Mouse (Mus musculus): Measurements from ENCODE around the gene Agap1. TPM values are rescaled to one million over a fixed set of nuclear protein-coding genes. Genes with fewer than 3 reads are reported as not detected.

Agap1 gene
- total RNA-seq, 2 experiments from 2014 or later = 224 to 253 TPM

GRCm38 (mm10) chr1:89457126-89458031, 2.8 kb downstream of the Agap1 start:
- no peak for DNase-seq (ENCODE audit: low spot score in 2 of 2)

DNA sequence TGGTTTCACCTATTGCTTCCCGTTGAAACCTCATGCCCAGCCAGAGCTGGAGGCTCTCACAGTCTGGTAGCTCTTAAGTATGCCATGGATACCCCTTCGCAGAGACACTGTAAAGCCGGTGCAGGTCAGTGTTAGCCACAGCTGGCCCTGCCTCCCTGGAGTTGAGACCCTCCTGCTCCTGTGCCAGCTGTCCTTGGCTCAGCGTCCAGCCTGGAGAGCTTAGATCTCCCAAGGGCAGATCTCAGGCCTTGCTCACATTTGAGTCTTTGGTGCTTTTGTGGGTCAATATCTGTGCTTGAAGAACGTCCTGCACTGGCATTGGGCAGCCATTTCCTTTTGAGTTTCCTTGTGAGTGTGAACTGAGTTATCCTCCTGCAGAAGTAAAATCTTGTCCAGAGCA, 7.3 kb downstream of the Agap1 start:
- DNase-seq (ENCODE audit: low spot score in 2 of 2) = no peak

- no peak for DNase-seq (ENCODE audit: low spot score in 2 of 2)
Measured at GRCm38 (mm10) chr1:89463138-89463537, 8.5 kb downstream of the Agap1 start.

- peak in 1 of 2 experiments; percentile 38 for DNase-seq (ENCODE audit: low spot score in 2 of 2)
Measured at GRCm38 (mm10) chr1:89465417-89466002, 10.9 kb downstream of the Agap1 start.

- DNase-seq (ENCODE audit: low spot score in 2 of 2) = no peak
Measured at GRCm38 (mm10) chr1:89467321-89468069, 12.9 kb downstream of the Agap1 start.

DNA sequence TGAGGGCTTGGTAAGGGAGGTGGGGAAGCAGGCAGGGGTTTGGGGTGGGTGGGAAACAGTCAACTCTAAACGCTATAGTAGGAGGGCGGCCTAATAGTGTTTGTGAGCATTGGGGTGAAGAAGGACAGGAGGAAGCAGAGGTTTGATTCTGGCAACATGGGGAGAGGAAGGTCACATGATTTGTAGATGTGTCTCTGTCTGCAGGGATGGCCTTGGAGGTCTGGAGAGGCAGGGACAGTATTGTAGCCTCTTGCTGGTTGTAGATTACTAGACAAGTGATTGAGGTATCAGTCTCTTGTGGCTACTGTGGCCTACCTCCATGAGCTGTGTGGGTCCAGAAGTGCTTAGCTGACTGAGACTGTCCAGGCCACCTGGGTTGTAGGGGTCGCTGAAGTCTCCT, 13.5 kb downstream of the Agap1 start:
- DNase-seq (ENCODE audit: low spot score in 2 of 2) = no peak

GRCm38 (mm10) chr1:89471430-89471829, 16.8 kb downstream of the Agap1 start:
- DNase-seq (ENCODE audit: low spot score in 2 of 2) = no peak

GRCm38 (mm10) chr1:89471891-89472290, 17.3 kb downstream of the Agap1 start:
- peak; percentile 23 to 34 for DNase-seq (ENCODE audit: low spot score in 2 of 2)

DNA sequence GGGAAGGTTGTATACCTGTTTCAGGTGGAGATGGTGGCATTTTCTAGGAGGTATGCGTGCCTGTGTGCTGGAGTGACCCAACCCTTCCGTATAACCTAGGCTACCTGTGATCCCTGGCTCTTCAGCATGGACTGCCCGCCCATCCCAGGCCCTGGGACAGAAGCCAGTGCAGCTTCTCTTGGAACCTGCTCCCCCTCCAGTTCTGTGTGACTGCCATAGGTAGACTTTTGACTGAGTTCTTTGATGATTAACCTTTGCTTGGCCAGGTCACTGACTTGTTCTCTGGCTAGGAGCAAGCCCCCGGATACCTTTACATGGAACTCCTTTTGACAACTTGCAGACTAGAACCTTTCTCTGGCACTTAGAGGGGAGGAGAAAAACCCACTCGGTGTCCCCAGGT, 19.3 kb downstream of the Agap1 start:
- DNase-seq (ENCODE audit: low spot score in 2 of 2) = no peak

GRCm38 (mm10) chr1:89474853-89475252, 20.2 kb downstream of the Agap1 start:
- DNase-seq (ENCODE audit: low spot score in 2 of 2) = no peak

DNA sequence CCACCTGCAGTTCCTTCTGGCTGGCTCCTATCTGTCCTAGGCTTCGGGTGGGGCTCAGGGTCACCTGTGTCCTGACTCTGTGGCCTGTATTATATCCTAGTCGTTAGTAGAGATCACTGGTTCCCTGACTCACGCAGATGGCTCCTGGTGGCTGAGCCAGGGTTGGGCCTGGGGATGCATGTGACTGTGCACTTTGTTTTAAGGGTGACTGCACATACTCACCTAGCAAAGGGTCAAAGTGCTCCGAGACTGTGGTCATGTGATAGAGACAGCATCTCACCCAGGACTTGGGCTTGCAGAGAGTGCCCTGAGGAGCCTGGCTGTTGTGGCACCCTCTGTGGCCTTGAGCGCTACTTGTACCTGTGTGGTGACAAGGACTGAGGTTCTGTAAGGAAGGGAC, 22.4 kb downstream of the Agap1 start:
- no peak for DNase-seq (ENCODE audit: low spot score in 2 of 2)

GRCm38 (mm10) chr1:89478571-89479460, 24.2 kb downstream of the Agap1 start:
- DNase-seq (ENCODE audit: low spot score in 2 of 2) = peak in 1 of 2 experiments; percentile 54

DNA sequence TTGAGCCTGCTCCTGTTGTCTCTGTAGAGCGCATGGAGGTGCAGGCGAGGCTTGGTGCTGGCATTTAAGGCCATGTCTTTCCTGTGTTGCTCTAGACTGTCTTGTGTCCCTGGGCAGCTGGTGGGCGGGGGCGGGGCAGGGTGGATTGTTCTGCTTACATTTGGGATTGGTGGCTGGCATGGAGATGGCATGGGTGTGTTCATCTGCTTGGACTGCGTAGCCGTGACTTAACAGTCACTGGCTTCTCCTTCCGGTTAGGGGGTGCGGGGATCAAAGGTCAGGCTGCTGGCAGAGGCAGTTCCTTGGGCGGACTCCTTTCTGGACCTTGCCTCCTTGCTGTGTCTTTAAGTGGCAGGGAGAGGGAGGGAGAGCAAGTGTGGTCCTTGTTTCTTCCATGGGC, 26.5 kb downstream of the Agap1 start:
- no peak for DNase-seq (ENCODE audit: low spot score in 2 of 2)

GRCm38 (mm10) chr1:89482812-89483211, 28.2 kb downstream of the Agap1 start:
- DNase-seq (ENCODE audit: low spot score in 2 of 2) = no peak

- DNase-seq (ENCODE audit: low spot score in 2 of 2) = no peak
Measured at GRCm38 (mm10) chr1:89486891-89487290, 32.3 kb downstream of the Agap1 start.

DNA sequence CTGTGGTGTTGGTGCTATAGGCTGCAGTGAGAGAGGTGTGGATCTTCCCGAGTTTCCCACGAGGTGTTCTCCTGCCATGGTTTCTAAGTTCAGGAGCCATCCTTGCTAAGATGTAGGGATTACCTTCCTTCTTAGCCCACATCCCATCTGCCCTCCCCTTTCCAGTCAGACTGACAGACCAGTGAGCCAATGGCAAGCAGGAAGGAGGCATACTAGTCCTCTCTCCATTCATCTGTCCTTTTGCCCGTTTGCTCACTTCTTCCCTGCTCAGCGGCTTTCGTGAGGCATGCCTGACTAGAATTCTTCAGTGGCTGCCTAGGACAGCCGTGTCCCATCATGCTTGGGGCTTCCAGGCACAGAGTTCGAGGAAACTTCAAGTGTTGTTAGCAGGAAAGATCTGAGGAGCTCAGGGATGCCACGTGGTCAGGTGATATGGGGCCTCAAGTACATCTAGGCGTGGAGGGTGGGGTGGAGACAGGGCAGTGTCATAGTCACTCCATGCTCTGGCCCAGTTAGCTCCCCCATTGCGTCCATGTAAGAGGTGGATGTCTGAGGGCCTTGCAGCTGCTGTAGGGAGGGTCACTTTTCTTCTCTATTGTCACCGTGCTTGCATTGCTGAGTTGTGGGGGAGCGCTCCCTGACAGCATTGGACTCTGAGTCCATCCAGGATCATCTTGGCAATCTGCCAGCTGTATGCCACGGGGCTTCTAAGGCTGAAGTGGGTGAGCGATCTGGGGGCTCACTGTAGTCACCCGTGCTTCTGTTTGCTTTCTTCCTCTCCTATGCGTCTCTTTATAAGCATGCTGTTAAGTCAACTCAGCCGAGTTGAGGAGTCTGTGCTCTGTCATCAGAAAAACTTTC, 34.7 kb downstream of the Agap1 start:
- DNase-seq (ENCODE audit: low spot score in 2 of 2) = no peak

DNA sequence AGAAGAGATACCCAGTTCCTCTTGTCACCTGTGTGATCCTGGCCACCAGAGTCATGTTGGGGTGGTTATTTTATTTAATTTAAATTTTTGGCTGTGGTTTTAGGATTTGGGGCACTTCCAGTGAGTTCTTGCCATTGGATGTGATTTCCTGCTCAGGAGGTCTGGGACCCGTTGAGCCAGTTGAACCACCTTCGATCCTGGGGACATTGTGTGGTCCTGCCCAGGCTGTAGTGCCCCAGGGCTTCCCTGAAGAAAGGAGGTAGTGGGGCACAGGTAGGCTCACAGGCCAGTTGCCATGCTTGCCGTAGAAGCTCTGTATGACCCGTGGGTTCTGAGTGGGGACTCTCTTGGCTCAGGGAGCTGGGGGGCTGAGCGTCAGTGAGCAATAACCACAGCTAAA, 38.6 kb downstream of the Agap1 start:
- DNase-seq (ENCODE audit: low spot score in 2 of 2) = no peak

DNA sequence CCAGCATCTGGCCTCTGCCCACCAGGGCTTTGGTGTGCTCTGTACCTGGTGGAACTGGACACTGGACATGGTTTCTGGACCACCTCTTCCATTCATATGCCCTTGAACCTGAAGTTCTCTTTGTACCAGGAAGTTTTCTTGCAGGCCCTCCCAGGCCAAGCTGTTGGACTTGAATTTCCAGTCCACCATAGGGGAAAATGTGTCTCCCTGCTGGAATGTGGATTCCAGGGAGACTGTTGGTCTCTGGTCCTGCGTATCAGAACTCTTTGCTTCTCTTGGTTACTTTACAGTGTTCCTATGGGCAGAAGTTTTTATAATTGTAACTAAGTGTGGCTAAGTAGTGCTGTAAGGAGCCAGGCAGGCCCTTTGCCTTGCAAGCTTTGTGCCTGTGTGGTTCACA, 40.2 kb downstream of the Agap1 start:
- no peak for DNase-seq (ENCODE audit: low spot score in 2 of 2)

DNA sequence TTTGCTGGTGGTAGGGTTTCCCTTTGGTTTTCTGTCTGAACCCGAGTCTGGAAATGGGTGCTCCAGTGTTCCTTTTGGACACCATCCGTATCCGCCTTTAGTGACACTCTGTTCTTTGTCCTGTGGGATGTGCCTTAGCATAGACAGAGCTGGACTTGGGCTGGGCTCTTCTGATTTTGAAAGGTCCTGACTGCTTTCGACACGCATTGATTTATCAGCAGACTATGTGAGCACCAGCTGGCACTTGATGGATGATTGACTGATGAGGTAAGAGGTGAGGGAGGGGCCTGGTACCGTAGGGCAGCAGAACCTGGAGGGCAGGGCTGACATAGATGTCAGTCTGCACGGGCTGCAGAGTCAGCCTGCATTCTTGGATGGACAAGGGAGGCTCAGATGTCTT, 41.6 kb downstream of the Agap1 start:
- DNase-seq (ENCODE audit: low spot score in 2 of 2) = no peak

DNA sequence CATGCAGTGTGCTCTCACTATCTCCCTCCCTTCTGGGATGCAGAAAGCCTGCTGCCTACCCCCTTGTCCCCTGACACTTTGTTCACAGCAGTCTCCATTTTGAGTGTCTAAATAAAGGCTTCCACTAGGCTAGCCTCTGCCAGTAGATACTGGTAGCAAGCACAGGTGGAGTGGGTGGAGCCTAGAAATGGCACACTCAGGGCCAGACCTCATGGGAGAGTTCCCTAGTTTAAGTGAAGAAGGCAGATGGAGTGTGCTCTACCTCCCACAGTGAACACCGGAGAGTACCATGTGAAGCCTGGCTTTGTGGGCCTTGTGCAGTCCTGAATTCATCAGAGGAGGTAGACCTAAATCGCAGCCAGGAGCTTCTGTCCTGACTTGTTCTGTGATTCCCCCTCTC, 46.3 kb downstream of the Agap1 start:
- no peak for DNase-seq (ENCODE audit: low spot score in 2 of 2)

Measured in left cerebral cortex, adult 18-20 months (tissue).